Mouse (Mus musculus) heart, postnatal 36 days (tissue): ENCODE measurements around the gene Gm7029. TPM values are rescaled to one million over a fixed set of nuclear protein-coding genes. Genes with fewer than 3 reads are reported as not detected.
"Not testable (repeated sequence)": the region's sequence is repeated elsewhere in the genome, so short reads cannot be mapped to it uniquely, and the experiment has no call there.

ENCODE experiments used
- DNase-seq, 2 experiments: peaks; one replicate each; pipeline ENCODE4 v3.0.0; 2021 to 2022
- intact Hi-C: fragments of 180-260 bp; cut with DNase I; formaldehyde crosslinking; loops from one replicate; pipeline ENCODE4 v1.15.1; 2025
- total RNA-seq, 2 experiments: library from RNA; stranded (reverse); gene quantifications; 2 replicates each; pipeline ENCODE4 v1.2.3; 2021

The Gm7029 gene
- total RNA-seq, 2 experiments from 2014 or later = not detected

GRCm38 (mm10) chr17:33890533-33891059 is 17.0 kb downstream of the Gm7029 start, which contains the start of gene Kifc1:
Gene Kifc1 (minus strand): TSS chr17:33890661.
- DNase-seq = peak; percentile 99
- intact Hi-C loops = loop anchor here (2.0 to 5.0 kb wide), 2 partner anchors 37 to 46 kb away; partner anchors contain the start of gene Rgl2

DNA sequence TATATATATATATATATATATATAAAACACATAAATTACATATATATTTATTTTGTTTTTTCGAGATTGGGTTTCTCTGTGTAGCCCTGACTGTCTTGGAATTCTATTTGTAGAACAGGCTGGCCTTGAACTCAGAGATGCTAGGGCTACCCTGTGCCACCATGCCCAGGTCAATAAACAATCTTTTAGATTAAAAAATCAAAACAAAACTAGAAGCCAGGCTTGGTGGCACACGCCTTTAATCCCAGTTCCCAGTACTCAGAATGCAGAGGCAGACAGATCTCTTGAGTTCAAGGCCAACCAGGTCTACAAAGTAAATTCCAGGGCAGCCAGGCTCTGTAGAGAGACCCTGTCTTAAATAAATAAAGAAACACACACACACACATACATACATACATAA is 17.7 kb downstream of the Gm7029 start:
- no peak for DNase-seq
- intact Hi-C loops = loop anchor here (2.0 to 5.0 kb wide), 2 partner anchors 36 to 47 kb away; partner anchors contain the start of gene Rgl2

- not testable (repeated sequence) for DNase-seq
- intact Hi-C loops = loop anchor here (2.0 to 5.0 kb wide), 2 partner anchors 35 to 47 kb away; partner anchors contain the start of gene Rgl2
Observed at GRCm38 (mm10) chr17:33891892-33892291, 18.3 kb downstream of the Gm7029 start.

GRCm38 (mm10) chr17:33892429-33892828 is 18.8 kb downstream of the Gm7029 start:
- intact Hi-C loops = loop anchor here (5.0 kb wide), 1 partner anchor 35 kb away; the partner anchor contains the start of gene Rgl2
- DNase-seq = no peak

DNA sequence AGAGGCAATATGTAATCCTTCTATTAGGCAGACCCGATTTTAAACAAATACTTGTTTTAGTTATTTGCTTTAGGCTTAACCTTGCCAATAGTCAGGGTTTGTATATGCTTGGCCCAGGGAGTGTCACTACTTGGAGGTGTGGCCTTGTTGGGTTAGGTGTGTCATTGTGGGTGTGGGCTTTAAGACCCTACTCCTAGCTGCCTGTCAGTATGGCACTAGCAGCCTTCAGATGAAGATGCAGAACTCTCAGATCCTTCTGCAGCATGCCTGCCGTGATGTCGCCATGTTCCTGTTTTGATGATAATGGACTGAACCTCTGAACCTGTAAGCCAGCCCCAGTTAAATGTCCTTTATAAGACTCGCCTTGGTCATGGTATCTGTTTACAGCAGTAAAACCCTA is 19.4 kb downstream of the Gm7029 start:
- intact Hi-C loops = loop anchor here (5.0 kb wide), 1 partner anchor 34 kb away; the partner anchor contains the start of gene Rgl2
- DNase-seq = not testable (repeated sequence)

- peak in 1 of 2 experiments; percentile 45 for DNase-seq
- intact Hi-C loops = no loop called here
Observed at GRCm38 (mm10) chr17:33897114-33897794, 23.6 kb downstream of the Gm7029 start.

- intact Hi-C loops = not testable (repeated sequence)
Observed at GRCm38 (mm10) chr17:33898193-33898592, 24.6 kb downstream of the Gm7029 start.

DNA sequence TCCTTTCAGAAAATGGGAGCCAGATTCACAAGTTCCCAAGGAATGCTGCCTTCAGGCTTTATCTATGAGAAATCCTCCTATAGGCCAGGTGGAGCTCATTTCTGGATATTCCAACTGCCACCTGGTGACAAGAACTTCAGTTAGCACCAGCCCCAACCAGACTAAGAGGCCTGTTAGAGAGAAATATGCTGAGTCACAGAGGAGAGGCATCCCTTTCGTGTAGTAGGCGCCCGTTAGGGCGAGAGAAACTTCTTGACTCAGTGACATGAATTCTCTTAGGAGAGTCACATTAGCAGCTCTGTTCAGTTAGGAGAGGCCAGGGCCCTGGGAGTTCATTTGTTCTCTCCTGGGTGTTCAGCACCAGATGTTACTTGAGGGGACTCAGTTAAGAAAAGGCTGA is 26.0 kb downstream of the Gm7029 start:
- no peak for DNase-seq
- intact Hi-C loops = no loop called here

More at GRCm38 (mm10) chr17:33898193-33898592, 24.6 kb downstream of the Gm7029 start:
- DNase-seq = not testable (repeated sequence)

DNA sequence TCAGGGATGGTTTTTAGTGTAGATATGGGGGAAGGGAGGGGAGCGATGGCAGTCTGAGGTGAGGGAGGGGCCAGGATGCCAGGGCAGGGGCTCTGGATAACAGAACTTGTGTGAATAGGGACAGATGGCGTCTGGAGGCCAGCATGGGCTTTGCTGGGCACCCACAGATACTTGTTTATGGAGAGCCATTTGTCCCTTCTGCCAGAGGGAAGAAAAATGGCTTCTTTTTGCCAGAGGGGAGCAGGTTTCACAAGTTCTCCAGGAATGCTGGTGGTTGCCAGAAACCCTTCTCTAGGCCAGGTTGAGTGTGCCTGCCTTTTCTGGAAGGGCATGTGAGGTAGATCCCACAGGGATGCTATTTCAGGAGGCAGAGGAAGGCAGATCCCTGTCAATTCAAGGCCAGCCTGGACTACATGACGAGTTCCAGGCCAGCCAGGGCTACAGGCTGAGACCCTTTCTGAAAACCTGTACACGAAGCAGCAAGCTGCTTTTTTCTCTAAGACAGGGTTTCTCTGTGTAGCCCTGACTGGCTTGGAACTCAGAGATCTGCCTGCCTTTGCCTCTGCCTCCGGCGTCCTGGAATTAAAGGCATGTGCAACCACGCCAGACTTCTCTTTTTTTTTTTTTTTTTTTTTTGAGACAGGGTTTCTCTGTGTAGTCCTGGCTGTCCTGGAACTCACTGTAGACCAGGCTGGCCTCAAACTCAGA is 26.8 kb downstream of the Gm7029 start:
- no peak for DNase-seq
- intact Hi-C loops = no loop called here

- intact Hi-C loops = no loop called here
- DNase-seq = no peak
Observed at GRCm38 (mm10) chr17:33900989-33901314, 27.3 kb downstream of the Gm7029 start.

- intact Hi-C loops = loop anchor here (2.0 kb wide), 1 partner anchor 19 kb away; no protein-coding TSS in a partner anchor
- no peak for DNase-seq
Observed at GRCm38 (mm10) chr17:33901653-33902052, 28.0 kb downstream of the Gm7029 start.

DNA sequence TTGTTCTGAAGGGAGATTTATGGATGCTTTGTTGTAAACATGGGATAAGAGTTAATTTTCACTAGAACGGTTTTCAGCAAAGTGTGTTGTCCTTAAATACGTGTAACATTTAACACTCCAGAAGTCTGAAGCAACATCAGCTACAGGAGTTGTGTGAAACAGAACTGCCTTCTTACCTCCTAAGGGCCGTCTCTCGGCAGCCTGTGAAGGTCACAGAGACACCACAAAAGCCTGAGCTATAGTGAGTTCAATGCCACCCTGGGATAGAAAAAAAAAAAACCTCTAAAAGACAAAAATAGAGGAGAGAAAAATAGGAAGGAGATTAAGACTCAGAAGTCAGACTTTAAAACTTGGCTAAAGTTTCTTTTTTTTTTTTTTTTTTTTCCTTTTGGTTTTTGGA is 28.4 kb downstream of the Gm7029 start:
- no peak for DNase-seq
- intact Hi-C loops = loop anchor here (2.0 kb wide), 1 partner anchor 19 kb away; no protein-coding TSS in a partner anchor

- intact Hi-C loops = loop anchor here (2.0 kb wide), 1 partner anchor 18 kb away; no protein-coding TSS in a partner anchor
- no peak for DNase-seq
Observed at GRCm38 (mm10) chr17:33902491-33902890, 28.9 kb downstream of the Gm7029 start.

- not testable (repeated sequence) for DNase-seq
- intact Hi-C loops = loop anchor here (2.0 kb wide), 1 partner anchor 17 kb away; no protein-coding TSS in a partner anchor
Observed at GRCm38 (mm10) chr17:33903911-33904651, 30.4 kb downstream of the Gm7029 start.

DNA sequence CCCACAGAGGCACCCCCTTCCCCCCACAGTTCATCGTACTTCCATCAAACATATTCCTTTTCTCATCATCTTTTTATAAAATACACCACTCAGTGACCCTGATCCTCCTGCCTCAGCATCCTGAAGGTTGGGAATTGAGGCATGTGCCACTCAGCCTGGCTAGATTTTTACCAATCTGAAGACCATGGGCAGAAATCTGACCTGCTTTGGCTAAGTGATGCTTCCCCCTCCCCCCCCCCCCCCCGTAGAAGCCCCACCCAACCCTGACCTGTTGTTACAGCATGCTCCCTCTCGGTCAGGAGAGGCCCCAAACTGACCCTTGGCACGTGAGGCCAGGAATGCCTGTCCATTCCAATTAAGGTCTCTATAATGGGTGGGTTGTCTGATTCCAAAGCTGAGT is 31.2 kb downstream of the Gm7029 start, which contains the start of gene Platr17:
Gene Platr17 (plus strand): TSS at position 301 of the 400 bp plus-strand sequence.
- intact Hi-C loops, DNase-seq: not testable (repeated sequence)

DNA sequence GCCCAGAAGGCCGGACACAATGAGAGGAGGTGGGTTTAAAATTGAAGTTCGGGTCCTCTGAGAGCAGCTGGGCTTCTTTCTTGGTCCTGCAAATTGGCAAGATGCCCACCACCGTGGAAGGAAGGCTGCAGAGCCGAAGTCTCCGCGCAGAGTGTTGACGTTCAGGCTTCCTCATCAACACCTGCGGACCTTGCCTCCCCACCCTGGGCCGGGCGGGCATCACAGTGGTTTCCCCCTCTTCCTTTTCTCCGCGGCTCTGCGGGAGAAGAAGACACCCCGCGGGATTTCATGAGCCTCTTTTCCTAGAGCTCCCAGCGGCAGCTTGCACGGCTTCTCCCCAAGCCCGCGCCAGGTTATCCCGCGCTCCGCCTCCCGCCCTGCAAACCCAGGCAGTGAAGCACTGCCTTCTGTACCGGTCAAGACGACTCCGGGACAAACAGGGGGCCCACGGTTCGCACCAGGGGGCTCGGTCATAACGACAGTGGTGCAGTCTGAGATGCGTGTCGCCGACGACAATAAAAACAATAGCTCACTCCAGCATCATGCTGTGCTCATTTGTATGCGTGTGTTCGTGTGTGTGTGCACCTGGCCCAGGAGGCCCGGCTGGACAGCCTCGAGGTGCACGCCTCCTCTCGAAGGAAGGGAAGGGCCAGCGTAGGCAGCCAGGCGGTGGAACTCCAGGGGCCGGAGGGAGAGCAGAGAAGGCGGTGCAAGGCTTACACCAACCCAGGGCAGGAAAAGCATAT is 34.9 kb downstream of the Gm7029 start:
- intact Hi-C loops = no loop called here
- peak; percentile 34 to 41 for DNase-seq

- DNase-seq = peak; percentile 99 to 100
- intact Hi-C loops = no loop called here
Observed at GRCm38 (mm10) chr17:33909077-33909868, 35.6 kb downstream of the Gm7029 start, which contains the start of gene Daxx. Gene Daxx (plus strand): TSS chr17:33909414.

DNA sequence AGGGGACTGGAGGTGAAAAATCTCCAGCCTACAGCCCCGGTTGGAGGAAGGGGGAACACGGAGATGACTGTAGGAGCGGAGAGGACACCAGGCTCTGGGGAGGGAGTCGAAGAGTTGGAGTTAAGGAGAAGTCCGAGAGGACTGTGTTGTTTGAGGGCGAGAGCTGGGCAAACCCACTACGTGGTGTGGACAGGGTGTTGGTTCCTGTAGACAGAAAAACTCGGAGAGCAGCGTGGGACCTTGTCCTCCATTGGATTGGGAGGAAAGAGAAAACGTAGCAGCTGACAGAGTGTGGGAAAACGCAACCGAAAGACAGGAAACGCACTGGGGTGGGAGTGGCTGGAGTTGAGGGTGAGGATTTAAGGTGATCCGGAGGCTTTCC is 36.2 kb downstream of the Gm7029 start:
- DNase-seq = peak; percentile 56 to 60
- intact Hi-C loops = no loop called here
